Mouse (Mus musculus): ENCODE data around the gene Selenbp1. TPM values are rescaled to one million over a fixed set of nuclear protein-coding genes. Genes with fewer than 3 reads are reported as not detected.
"Not testable (repeated sequence)": the region's sequence is repeated elsewhere in the genome, so short reads cannot be mapped to it uniquely, and the experiment has no call there.

Gene Selenbp1
- total RNA-seq (2014; rRNA removed) (631 and 642 TPM in 2 replicates), polyA plus RNA-seq (2012; rRNA removed) (641 and 744 TPM in 2 replicates)

DNA sequence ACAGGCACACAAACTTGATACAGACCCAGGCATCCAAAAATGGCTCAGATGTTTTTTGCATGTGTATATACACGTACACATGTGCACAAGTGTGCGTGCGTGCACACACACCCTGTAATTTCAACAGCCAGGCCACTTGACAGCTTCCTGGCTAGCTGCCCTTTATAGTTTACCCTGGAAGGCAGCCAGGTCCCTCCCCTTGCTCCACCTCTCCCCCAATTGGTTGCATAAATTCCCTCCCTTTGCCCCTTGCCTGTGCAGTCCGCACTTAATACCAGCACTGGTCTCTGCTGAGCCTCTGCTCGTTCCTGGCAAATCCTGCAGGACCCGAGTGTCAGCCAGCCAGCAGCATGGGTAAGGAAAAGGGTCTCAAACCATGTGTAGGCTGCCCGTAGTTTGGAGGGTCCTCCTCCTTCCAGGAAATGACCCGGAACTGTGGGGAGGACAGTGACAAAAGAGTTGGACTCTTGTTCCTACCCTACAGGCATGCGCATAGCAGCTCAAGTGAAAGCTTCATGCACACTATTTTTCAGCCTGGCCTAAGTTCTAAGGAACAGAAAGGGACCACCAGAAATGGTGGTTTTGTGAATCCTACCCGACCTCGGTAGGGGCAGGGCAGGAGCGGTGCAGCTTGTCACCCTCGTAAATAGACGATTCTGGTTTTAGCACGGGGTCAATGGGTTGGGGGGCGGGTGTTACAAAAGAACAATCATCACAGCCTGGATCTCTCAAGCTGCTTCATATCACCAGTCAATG, at the start of gene Selenbp1:
TSS of gene Selenbp1 (plus strand) at position 248 of the 756 bp plus-strand sequence.
- H3K27ac ChIP-seq (replicated peaks; ENCODE audit: insufficient read depth, low read depth, low read length): peak within 1 kb of the TSS; percentile 92
- under 1% methylated on average over 16 of the region's 16 CpGs for WGBS
- peaks cover 2% of the 10 kb centered on the region; the same call in 1 of the 2 replicates for H3K36me3 ChIP-seq (ENCODE audit: control insufficient read depth, insufficient read depth, low read length)
- H3K27me3 ChIP-seq (ENCODE audit: control insufficient read depth, insufficient read depth, low read length): no peaks in the 10 kb centered on the region
- H3K4me3 ChIP-seq (ENCODE audit: insufficient read depth, low read depth, low read length): peak within 1 kb of the TSS; percentile 70
- DNase-seq (ENCODE audit: extremely low read depth, low read depth, low spot score): peak; percentile 91
- H3K9ac ChIP-seq (ENCODE audit: low read depth, low read length): peak within 1 kb of the TSS; percentile 80
- H3K4me1 ChIP-seq (ENCODE audit: control insufficient read depth, insufficient read depth, low read length): peaks cover 15% of the 10 kb centered on the region
- H3K79me2 ChIP-seq (ENCODE audit: control insufficient read depth, insufficient read depth, low read length): no peaks in the 10 kb centered on the region; the same call in 1 of the 2 replicates
- TF ChIP-seq CTCF (IDR thresholded peaks at IDR 0.05; ENCODE audit: low read depth, low read length) (no peak), POLR2A (IDR thresholded peaks at IDR 0.05; ENCODE audit: extremely low read depth, insufficient read depth, low read length) (peak; percentile 94)

DNA sequence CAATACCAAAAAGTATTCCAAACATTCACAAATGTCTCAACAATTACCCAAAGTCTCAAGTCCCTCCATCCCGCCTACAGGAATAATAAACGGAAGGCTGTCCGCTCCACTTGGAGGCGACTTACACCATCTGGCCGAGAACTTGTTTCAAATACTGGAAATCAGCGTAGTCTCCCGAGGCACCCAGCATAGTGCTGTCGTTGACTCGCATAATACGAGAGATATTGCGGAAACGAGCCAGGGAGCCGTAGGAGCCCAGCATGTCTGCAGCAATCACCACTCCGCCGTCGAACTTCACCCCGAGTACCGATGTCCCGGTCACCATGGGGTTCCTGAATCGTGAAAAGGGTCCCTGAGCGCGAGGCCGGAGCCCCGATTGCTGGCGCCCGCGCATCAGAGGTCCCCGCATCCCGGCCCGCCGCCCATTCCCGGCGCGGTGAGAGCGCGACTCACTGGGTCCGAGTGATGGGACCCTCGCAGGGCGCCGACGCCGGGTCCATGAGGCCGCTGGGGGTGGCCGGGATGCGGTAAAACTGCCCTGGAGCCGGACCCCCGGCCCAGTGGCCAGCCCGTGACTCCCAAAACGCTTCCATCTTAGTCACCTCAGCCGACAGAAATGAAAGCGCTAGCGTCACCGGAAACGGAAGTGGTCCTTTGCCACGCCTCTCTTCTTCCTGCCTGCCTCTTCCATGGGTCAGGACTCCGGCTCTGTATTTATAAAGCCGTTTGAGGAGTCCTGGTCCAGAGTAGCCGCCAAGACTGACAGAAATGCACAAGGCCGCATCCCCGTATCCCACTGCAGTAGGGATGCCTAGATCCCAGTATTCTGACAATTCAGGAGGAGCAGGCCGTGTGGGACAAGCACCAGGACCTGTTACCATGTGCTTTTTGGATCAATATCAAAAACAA, 46.3 kb upstream of the Selenbp1 start, which contains the start of gene Psmb4:
TSS of gene Psmb4 (minus strand) at position 646 of the 909 bp plus-strand sequence.
- Histone ChIP-seq H3K4me3 (ENCODE audit: insufficient read depth, low read depth, low read length) (peak within 1 kb of the TSS; percentile 77), H3K9ac (ENCODE audit: low read depth, low read length) (peak within 1 kb of the TSS; percentile 80), H3K4me1 (ENCODE audit: control insufficient read depth, insufficient read depth, low read length) (peaks cover 14% of the 10 kb centered on the region), H3K36me3 (ENCODE audit: control insufficient read depth, insufficient read depth, low read length) (peaks cover 17% of the 10 kb centered on the region), H3K27ac (replicated peaks; ENCODE audit: insufficient read depth, low read depth, low read length) (peak within 1 kb of the TSS; percentile 85), H3K79me2 (ENCODE audit: control insufficient read depth, insufficient read depth, low read length) (peaks cover 6% of the 10 kb centered on the region; the same call in 1 of the 2 replicates), H3K27me3 (ENCODE audit: control insufficient read depth, insufficient read depth, low read length) (no peaks in the 10 kb centered on the region)
- DNase-seq (ENCODE audit: extremely low read depth, low read depth, low spot score): peak; percentile 89
- 1% methylated on average over 61 of the region's 61 CpGs for WGBS
- peak; percentile 77 for TF ChIP-seq POLR2A (IDR thresholded peaks at IDR 0.05; ENCODE audit: extremely low read depth, insufficient read depth, low read length)
- TF ChIP-seq CTCF (IDR thresholded peaks at IDR 0.05; ENCODE audit: low read depth, low read length): no peak

DNA sequence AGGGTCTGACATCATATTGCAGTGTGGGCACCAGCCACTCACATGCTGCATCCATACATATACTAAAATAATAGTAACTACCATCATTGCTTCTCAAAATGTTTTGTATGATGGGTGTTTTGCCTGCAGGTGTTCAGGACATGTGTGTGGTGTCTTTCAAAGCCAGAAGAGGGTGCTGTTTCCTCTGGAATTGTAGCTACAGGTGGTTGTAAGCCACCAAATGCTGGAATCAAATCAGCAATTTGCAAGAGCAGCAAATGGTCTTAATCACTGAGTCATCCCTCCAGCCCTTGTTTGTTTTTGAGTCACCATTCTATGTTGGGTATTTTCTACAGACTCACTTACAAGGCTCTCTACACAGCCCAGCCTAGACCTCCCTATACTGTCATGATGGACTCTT, 44.3 kb upstream of the Selenbp1 start:
- no peak for TF ChIP-seq POLR2A (IDR thresholded peaks at IDR 0.05; ENCODE audit: extremely low read depth, insufficient read depth, low read length)
- TF ChIP-seq CTCF (IDR thresholded peaks at IDR 0.05; ENCODE audit: low read depth, low read length): peak; percentile 23; the same call in 1 of the 2 replicates
- peaks cover 8% of the 10 kb centered on the region; the same call in 1 of the 2 replicates for H3K36me3 ChIP-seq (ENCODE audit: control insufficient read depth, insufficient read depth, low read length)
- no peak overlapping the region for H3K4me3 ChIP-seq (ENCODE audit: insufficient read depth, low read depth, low read length)
- H3K79me2 ChIP-seq (ENCODE audit: control insufficient read depth, insufficient read depth, low read length): peaks cover 6% of the 10 kb centered on the region; the same call in 1 of the 2 replicates
- peaks cover 8% of the 10 kb centered on the region; the same call in 1 of the 2 replicates for H3K4me1 ChIP-seq (ENCODE audit: control insufficient read depth, insufficient read depth, low read length)
- no peak overlapping the region for H3K9ac ChIP-seq (ENCODE audit: low read depth, low read length)
- no peak overlapping the region for H3K27ac ChIP-seq (replicated peaks; ENCODE audit: insufficient read depth, low read depth, low read length)
- H3K27me3 ChIP-seq (ENCODE audit: control insufficient read depth, insufficient read depth, low read length): no peaks in the 10 kb centered on the region
- peak; percentile 77 for DNase-seq (ENCODE audit: extremely low read depth, low read depth, low spot score)

DNA sequence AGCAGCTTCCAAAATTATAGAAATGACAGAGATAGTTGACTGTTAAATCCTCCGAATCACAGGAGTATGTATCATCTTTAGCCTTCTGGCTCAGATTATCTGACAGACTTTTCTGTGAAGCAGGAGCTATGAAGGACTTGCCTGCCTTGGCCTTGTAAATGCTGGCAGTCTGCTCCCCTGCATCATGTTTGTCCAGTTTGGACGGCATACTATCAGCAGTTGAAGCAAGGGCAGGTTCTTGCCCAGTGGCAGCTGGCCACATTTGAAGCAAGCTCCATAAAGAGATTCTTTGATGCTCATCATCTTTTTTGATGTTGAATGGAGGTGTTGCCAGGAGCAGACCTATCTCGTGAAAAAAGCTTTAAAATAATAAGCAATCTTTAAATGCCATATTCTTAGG, 38.8 kb upstream of the Selenbp1 start:
- H3K36me3 ChIP-seq (ENCODE audit: control insufficient read depth, insufficient read depth, low read length): no peaks in the 10 kb centered on the region
- WGBS: 72% methylated on average over 3 of the region's 3 CpGs
- no peaks in the 10 kb centered on the region for H3K27me3 ChIP-seq (ENCODE audit: control insufficient read depth, insufficient read depth, low read length)
- H3K9ac ChIP-seq (ENCODE audit: low read depth, low read length): no peak overlapping the region
- H3K4me3 ChIP-seq (ENCODE audit: insufficient read depth, low read depth, low read length): no peak overlapping the region
- H3K79me2 ChIP-seq (ENCODE audit: control insufficient read depth, insufficient read depth, low read length): no peaks in the 10 kb centered on the region
- H3K27ac ChIP-seq (replicated peaks; ENCODE audit: insufficient read depth, low read depth, low read length): no peak overlapping the region
- no peak for DNase-seq (ENCODE audit: extremely low read depth, low read depth, low spot score)
- TF ChIP-seq CTCF (IDR thresholded peaks at IDR 0.05; ENCODE audit: low read depth, low read length) (no peak), POLR2A (IDR thresholded peaks at IDR 0.05; ENCODE audit: extremely low read depth, insufficient read depth, low read length) (no peak)
- H3K4me1 ChIP-seq (ENCODE audit: control insufficient read depth, insufficient read depth, low read length): no peaks in the 10 kb centered on the region

DNA sequence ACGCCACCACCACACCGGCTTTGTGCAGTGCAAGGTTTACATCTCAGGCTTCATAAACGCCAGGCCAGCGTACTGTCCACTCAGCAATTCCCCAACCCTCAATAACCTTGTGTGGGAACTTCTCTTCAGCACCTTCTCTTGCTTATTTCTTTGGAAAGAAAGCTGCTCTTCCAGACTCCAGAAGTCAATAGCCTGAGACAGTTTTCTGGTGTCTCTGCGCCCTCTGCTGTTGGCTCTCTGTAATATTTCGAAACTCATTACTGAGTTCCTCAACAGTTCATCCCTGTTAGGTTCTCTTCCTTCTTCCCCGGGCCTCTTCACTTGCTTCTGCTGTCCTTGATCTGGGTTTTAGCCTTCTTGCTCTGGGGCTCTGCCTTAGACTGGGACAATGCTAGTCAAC, 30.1 kb upstream of the Selenbp1 start:
- TF ChIP-seq CTCF (IDR thresholded peaks at IDR 0.05; ENCODE audit: low read depth, low read length) (no peak), POLR2A (IDR thresholded peaks at IDR 0.05; ENCODE audit: extremely low read depth, insufficient read depth, low read length) (no peak)
- Histone ChIP-seq H3K27ac (replicated peaks; ENCODE audit: insufficient read depth, low read depth, low read length) (no peak overlapping the region), H3K36me3 (ENCODE audit: control insufficient read depth, insufficient read depth, low read length) (no peaks in the 10 kb centered on the region), H3K9ac (ENCODE audit: low read depth, low read length) (no peak overlapping the region), H3K79me2 (ENCODE audit: control insufficient read depth, insufficient read depth, low read length) (no peaks in the 10 kb centered on the region), H3K4me3 (ENCODE audit: insufficient read depth, low read depth, low read length) (no peak overlapping the region), H3K4me1 (ENCODE audit: control insufficient read depth, insufficient read depth, low read length) (peaks cover 1% of the 10 kb centered on the region; the same call in 1 of the 2 replicates), H3K27me3 (ENCODE audit: control insufficient read depth, insufficient read depth, low read length) (no peaks in the 10 kb centered on the region)
- peak; percentile 53 for DNase-seq (ENCODE audit: extremely low read depth, low read depth, low spot score)
- WGBS: 23% methylated on average over 7 of the region's 7 CpGs

DNA sequence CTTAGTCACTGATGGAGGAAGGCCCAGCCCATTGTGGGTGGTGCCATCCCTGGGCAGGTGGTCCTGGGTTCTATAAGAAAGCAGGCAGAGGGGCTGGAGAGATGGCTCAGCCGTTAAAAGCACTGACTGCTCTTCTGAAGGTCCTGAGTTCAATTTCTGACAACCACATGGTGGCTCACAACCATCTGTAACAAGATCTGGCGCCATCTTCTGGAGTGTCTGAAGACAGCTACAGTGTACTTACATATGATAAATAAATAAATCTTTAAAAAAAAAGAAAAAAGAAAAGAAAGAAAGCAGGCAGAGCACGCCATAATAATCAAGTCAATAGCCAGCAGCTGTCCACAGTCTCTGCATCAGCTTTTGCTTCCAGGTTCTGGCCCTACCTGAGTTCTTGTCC, 28.1 kb upstream of the Selenbp1 start:
- DNase-seq (ENCODE audit: extremely low read depth, low read depth, low spot score); H3K36me3 ChIP-seq (ENCODE audit: control insufficient read depth, insufficient read depth, low read length); H3K79me2 ChIP-seq (ENCODE audit: control insufficient read depth, insufficient read depth, low read length); H3K27me3 ChIP-seq (ENCODE audit: control insufficient read depth, insufficient read depth, low read length); H3K9ac ChIP-seq (ENCODE audit: low read depth, low read length); H3K4me3 ChIP-seq (ENCODE audit: insufficient read depth, low read depth, low read length); H3K4me1 ChIP-seq (ENCODE audit: control insufficient read depth, insufficient read depth, low read length); H3K27ac ChIP-seq (replicated peaks; ENCODE audit: insufficient read depth, low read depth, low read length): not testable (repeated sequence)
- 72% methylated on average over 3 of the region's 3 CpGs for WGBS
